Mouse (Mus musculus) lung, postnatal 0 days (tissue): ENCODE data around the gene Slc26a11. TPM values are rescaled to one million over a fixed set of nuclear protein-coding genes. Genes with fewer than 3 reads are reported as not detected.
A peak's percentile ranks its signal among the peaks of the same experiment; 100 is the strongest.
"Not testable (repeated sequence)": the region's sequence is repeated elsewhere in the genome, so short reads cannot be mapped to it uniquely, and the experiment has no call there.

Experiments used
- ATAC-seq: fragments of 200-750 bp; cut with Nextera tagmentation; 2 replicates; pipeline ENCODE4 v1.8.0; 2017; ENCODE audit warnings: moderate library complexity
- DNase-seq: peaks from one replicate; pipeline ENCODE4 v3.0.0-alpha.2; 2016; ENCODE audit warnings: low spot score
- H3K27ac ChIP-seq: fragments of 300-500 bp; sonication (generic); 2 replicates; pipeline ENCODE4 v1.5.1; 2014; ENCODE audit warnings: antibody characterized with exemption, mild to moderate bottlenecking, low read length, mixed read lengths
- H3K27me3 ChIP-seq: fragments of 300-500 bp; sonication (generic); replicated peaks from 2 replicates; pipeline ENCODE4 v1.6.1; 2014; ENCODE audit warnings: low read length, mixed read lengths; ENCODE audit not compliant: insufficient read depth
- H3K36me3 ChIP-seq: fragments of 300-500 bp; sonication (generic); 2 replicates; pipeline ENCODE4 v1.6.1; 2014; ENCODE audit warnings: low read length, mixed read lengths; ENCODE audit not compliant: insufficient read depth
- H3K4me1 ChIP-seq: fragments of 300-500 bp; sonication (generic); 2 replicates; pipeline ENCODE4 v1.6.1; 2014; ENCODE audit warnings: antibody characterized with exemption, low read depth, low read length, mixed read lengths; ENCODE audit not compliant: insufficient read depth
- H3K4me2 ChIP-seq: fragments of 300-500 bp; sonication (generic); replicated peaks from 2 replicates; pipeline ENCODE4 v1.6.1; 2014; ENCODE audit warnings: low read depth, mild to moderate bottlenecking, low read length, moderate library complexity, mixed read lengths
- H3K4me3 ChIP-seq: fragments of 300-500 bp; sonication (generic); 2 replicates; pipeline ENCODE4 v1.5.1; 2014; ENCODE audit warnings: low read depth, low read length
- H3K9ac ChIP-seq: fragments of 300-500 bp; sonication (generic); replicated peaks from 2 replicates; pipeline ENCODE4 v1.6.1; 2014; ENCODE audit warnings: low read depth, mild to moderate bottlenecking
- H3K9me3 ChIP-seq: fragments of 300-500 bp; sonication (generic); 2 replicates; pipeline ENCODE4 v1.6.1; 2016; ENCODE audit warnings: low read length, mixed read lengths
- CTCF ChIP-seq: IDR thresholded peaks from 2 replicates; pipeline ENCODE4 v1.5.1; 2016; ENCODE audit warnings: antibody characterized with exemption, mild to moderate bottlenecking
- EP300 ChIP-seq: IDR thresholded peaks from 2 replicates; pipeline ENCODE4 v1.6.1; 2016; ENCODE audit warnings: antibody characterized with exemption, mild to moderate bottlenecking, control low read depth
- WGBS: fragments of 180-500 bp; shearing (Covaris S2); extraction: QIAGEN DNeasy Blood & Tissue Kit; methylation state at CpG from one replicate; pipeline ENCODE4 v1.1.7; 2014; 5-methylcytosine and 5-hydroxymethylcytosine counted together
- polyA plus RNA-seq: library from polyadenylated mRNA; unstranded; fragments of >200 nt; fragmentation: Nextera tagmentation; extraction: Ambion mirVana; gene quantifications from 2 replicates; pipeline ENCODE4 v1.2.1, GENCODE M21; 2015

Slc26a11 gene
- polyA plus RNA-seq, 1 experiment from 2014 or later, result 11.6 TPM

DNA sequence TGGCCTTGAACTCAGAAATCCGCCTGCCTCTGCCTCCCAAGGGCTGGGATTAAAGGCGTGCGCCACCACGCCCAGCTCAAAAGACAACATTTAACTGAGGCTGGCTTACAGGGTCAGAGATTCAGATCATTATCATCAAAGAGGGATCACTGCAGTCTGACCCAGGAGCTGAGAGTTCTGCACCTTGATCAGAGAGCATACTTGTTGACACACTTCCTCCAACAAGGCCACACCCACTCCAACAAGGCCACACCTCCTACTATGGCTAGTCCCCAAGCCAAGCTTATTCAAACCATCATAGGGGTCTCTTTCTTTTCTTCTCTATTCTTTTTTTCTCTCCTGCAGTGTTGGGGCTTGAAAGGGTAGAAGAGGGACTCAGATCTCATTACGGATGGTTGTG is 30.9 kb downstream of the Slc26a11 start:
- WGBS, result 92% methylated on average over 5 of the region's 5 CpGs
- TF ChIP-seq CTCF (no peak), EP300 (no peak)
- no peak overlapping the region for H3K4me3 ChIP-seq

DNA sequence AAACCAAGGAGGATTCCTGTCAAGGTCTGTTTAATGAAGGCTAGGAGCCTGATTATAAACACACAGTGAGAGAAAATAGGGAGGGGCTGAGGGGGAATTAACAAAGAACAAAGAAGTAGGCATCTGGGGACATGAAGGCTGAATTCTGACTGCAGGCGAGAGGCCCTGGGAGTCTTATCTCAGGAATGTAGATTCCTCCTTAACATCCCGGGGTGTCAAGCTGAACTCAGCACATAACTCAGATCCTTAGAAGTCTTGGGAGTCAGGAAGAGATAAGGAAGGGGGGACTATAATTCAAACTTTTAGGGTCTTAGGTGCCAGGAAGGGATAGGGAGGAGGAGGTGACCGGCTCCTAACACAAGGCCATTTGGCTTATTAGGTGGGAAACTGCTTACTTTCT is 31.9 kb downstream of the Slc26a11 start:
- not testable (repeated sequence) for H3K27me3 ChIP-seq, H3K4me1 ChIP-seq, H3K9me3 ChIP-seq, H3K36me3 ChIP-seq, DNase-seq, H3K4me3 ChIP-seq, H3K4me2 ChIP-seq, ATAC-seq, H3K9ac ChIP-seq, H3K27ac ChIP-seq
- 11% methylated on average over 3 of the region's 3 CpGs for WGBS

More for the DNA sequence above, 30.9 kb downstream of the Slc26a11 start:
- Histone ChIP-seq H3K4me2 (no peak overlapping the region), H3K27me3 (no peaks in the 10 kb centered on the region), H3K9ac (no peak overlapping the region), H3K9me3 (no peaks in the 10 kb centered on the region), H3K27ac (no peak overlapping the region), H3K36me3 (no peaks in the 10 kb centered on the region), H3K4me1 (peaks cover 5% of the 10 kb centered on the region; the same call in 1 of the 2 replicates)
- DNase-seq (no peak), ATAC-seq (no peak)

DNA sequence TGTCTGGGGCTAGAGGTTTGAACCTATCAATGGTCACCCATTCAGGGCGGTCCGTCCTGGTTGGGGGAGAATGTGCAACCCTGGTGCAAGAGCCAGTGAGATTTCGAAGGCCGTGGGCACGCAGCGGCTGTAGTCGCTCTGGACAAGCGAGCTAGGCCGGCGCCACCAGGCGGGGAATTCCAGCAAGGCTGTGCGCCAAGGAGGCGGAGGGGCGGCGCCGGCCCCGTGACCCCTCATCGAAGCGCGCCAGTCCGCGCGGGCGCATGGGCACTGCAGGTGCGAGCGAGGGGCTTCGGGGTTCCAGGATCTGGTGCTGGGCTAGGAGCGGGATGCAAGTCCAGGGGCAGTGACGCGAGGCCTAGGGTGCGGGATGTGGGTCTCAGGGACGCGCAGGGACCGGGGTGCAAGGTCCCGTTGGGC is 34.5 kb downstream of the Slc26a11 start:
- no peaks in the 10 kb centered on the region for H3K27me3 ChIP-seq
- peaks cover 8% of the 10 kb centered on the region; the same call in 1 of the 2 replicates for H3K4me1 ChIP-seq
- H3K36me3 ChIP-seq, result no peaks in the 10 kb centered on the region
- H3K4me3 ChIP-seq, result peak overlapping the region; percentile 84
- H3K9ac ChIP-seq, result peak overlapping the region; percentile 69
- H3K4me2 ChIP-seq, result peak overlapping the region; percentile 87
- DNase-seq (peak; percentile 90), ATAC-seq (peak; percentile 75)
- peak; percentile 74 for TF ChIP-seq CTCF
- no peak for TF ChIP-seq EP300
- WGBS, result 2% methylated on average over 35 of the region's 35 CpGs
- H3K27ac ChIP-seq, result peak overlapping the region; percentile 98
- H3K9me3 ChIP-seq, result no peaks in the 10 kb centered on the region

DNA sequence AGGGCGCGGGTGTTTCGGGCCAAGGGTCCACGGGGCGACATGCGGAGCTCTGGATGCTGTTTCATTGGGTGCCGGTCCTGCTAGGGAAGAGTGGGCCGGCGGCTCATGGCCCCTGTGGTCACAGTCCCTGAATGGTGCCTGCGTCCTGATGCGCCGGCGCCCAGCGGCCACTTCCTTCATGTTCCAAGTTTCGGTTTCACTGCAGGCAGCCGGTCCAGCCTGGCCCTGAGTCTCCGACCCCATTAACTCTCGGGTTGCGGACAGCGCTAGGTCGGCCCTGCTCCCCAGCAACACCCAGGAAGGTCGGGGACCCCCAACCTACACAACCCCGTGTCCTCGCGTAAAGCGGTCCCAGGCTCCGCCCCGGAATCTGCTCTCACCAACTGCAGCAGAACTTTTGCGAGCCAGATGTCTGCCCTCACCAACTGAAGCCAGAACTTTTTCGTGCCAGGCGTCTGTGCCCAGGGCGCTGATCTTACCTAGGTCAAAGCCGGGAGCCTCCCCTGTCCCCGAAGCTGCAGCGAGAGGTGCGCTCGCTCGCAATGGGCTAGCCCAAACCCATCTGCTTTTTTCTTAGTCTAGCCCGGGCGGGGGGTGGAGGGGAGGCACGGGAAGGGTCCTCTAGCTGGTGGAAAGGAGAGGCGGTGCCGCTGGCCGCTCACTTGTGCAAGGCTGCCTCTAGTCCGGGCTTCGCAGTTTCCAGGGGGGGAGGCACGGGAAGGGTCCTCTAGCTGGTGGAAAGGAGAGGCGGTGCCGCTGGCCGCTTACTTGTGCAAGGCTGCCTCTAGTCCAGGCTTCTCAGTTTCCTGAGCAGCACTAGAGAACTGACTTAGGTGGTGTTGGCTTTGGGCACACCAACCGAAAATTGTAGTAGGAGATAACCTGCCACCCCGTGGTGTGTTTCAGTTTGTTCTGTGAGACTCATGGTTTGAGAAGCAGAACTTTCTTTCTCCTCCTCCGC is 35.2 kb downstream of the Slc26a11 start:
- 3% methylated on average over 51 of the region's 53 CpGs for WGBS
- Histone ChIP-seq H3K27ac (peak overlapping the region; percentile 98), H3K9me3 (no peaks in the 10 kb centered on the region), H3K4me1 (peaks cover 12% of the 10 kb centered on the region; the same call in 1 of the 2 replicates), H3K36me3 (no peaks in the 10 kb centered on the region), H3K9ac (peak overlapping the region; percentile 69), H3K4me3 (peak overlapping the region; percentile 84), H3K4me2 (peak overlapping the region; percentile 87), H3K27me3 (no peaks in the 10 kb centered on the region)
- peak; percentile 70 for ATAC-seq
- peak; percentile 82 for DNase-seq
- peak; percentile 11 for TF ChIP-seq CTCF
- TF ChIP-seq EP300, result no peak

DNA sequence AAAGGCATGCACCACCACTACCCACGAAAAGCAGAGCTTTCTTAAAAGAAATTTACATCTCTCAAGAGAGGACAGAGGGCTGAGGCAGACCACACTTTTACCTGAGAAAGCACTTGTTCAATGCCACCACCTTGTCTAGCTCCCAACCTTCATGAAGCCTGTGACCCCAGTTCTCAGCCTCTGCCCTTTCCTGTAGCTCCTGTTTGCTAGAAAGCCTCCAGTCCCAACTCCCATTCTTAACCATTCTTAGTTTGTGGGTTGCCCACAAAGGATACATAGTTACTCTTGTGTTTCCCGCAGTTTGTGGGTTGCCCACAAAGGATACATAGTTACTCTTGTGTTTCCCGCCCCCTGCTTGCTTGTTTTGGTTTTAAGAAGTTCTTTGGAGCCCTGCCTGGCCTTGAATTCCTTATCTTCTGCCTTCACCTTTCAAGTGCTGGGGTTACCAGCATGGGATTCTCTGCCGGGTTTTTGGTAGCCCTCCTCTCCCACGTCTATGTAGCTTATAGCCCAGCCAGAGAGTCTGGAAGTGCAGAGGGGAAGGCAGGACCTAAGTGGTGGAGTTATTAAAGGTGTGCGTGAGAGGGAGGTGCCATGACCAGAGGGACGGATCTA is 36.1 kb downstream of the Slc26a11 start:
- Histone ChIP-seq H3K9me3 (no peaks in the 10 kb centered on the region), H3K9ac (no peak overlapping the region), H3K4me3 (peak overlapping the region; percentile 84; the same call in 1 of the 2 replicates), H3K27me3 (no peaks in the 10 kb centered on the region), H3K4me2 (peak overlapping the region; percentile 87), H3K27ac (peak overlapping the region; percentile 98), H3K36me3 (no peaks in the 10 kb centered on the region), H3K4me1 (peaks cover 12% of the 10 kb centered on the region; the same call in 1 of the 2 replicates)
- 27% methylated on average over 7 of the region's 7 CpGs for WGBS
- no peak for ATAC-seq
- TF ChIP-seq EP300 (no peak), CTCF (0 out of 2 replicates have a peak, but pooled peaks have one; percentile 6)
- DNase-seq, result peak; percentile 13

DNA sequence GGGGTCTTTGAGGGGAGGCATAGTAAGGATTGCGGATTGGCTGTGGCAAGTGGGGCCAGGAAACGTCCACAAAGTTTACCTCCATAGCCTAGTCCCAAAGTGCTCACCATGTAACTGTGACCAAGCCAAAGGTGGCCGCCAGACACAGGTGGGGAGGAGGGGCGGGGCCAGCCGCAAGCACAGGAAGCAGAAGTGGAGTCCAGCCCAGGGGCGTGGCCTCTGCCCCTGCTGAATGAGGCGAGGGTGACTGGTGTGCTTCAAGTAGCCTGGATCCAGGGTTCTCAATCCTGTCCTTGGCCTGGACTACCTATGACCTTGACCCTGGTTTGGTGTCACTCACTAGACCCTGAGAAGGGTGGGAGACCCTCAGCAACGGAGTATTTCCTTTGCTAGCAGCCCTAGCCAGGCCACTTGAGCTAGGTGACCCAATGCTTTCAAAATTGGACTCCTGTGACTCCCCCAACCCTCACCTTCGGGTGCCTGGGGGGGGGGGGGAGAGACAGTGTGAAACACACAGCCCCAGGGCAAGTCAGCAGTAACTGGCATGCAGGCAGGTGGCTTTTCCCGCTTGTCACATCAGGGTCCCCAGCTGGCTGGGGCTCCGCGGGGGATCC is 36.8 kb downstream of the Slc26a11 start:
- DNase-seq (peak; percentile 93), ATAC-seq (peak; percentile 57)
- Histone ChIP-seq H3K36me3 (no peaks in the 10 kb centered on the region), H3K27ac (peak overlapping the region; percentile 98), H3K4me3 (peak overlapping the region; percentile 80), H3K4me2 (peak overlapping the region; percentile 72), H3K9ac (peak overlapping the region; percentile 66; the same call in 1 of the 2 replicates), H3K27me3 (no peaks in the 10 kb centered on the region), H3K9me3 (no peaks in the 10 kb centered on the region), H3K4me1 (peaks cover 12% of the 10 kb centered on the region; the same call in 1 of the 2 replicates)
- TF ChIP-seq EP300 (no peak), CTCF (no peak)
- 12% methylated on average over 11 of the region's 12 CpGs for WGBS
